Mouse (Mus musculus): ENCODE measurements around the gene Sppl3. TPM values are rescaled to one million over a fixed set of nuclear protein-coding genes. Genes with fewer than 3 reads are reported as not detected.

The Sppl3 gene
- polyA plus RNA-seq, 1 experiment: 47.7 TPM

GRCm38 (mm10) chr5:115029509-115029908, 18.6 kb downstream of the Sppl3 start:
- WGBS: 95% methylated on average over 3 of the region's 3 CpGs
- peaks cover 5% of the 10 kb centered on the region for H3K4me1 ChIP-seq (ENCODE audit: control insufficient read depth, insufficient read depth, insufficient read length)
- no peak for DNase-seq (ENCODE audit: low read depth in 1 of 2, low spot score in 2 of 2)
- no peak overlapping the region for H3K4me3 ChIP-seq (ENCODE audit: extremely low read depth, insufficient read depth, insufficient read length)
- no peak overlapping the region for H3K27ac ChIP-seq (ENCODE audit: insufficient read depth, low read length)
- H3K27me3 ChIP-seq (ENCODE audit: control insufficient read depth, insufficient read depth, low read length): no peaks in the 10 kb centered on the region
- TF ChIP-seq POLR2A (IDR thresholded peaks at IDR 0.05; ENCODE audit: low read depth, low read length) (no peak), CTCF (IDR thresholded peaks at IDR 0.05; ENCODE audit: extremely low read depth, insufficient read depth, insufficient read length, insufficient replicate concordance) (no peak)
- H3K36me3 ChIP-seq (ENCODE audit: control insufficient read depth, insufficient read depth, low read length): no peaks in the 10 kb centered on the region

GRCm38 (mm10) chr5:115031576-115031975, 20.6 kb downstream of the Sppl3 start:
- Histone ChIP-seq H3K27me3 (ENCODE audit: control insufficient read depth, insufficient read depth, low read length) (no peaks in the 10 kb centered on the region), H3K4me1 (ENCODE audit: control insufficient read depth, insufficient read depth, insufficient read length) (peaks cover 14% of the 10 kb centered on the region), H3K4me3 (ENCODE audit: extremely low read depth, insufficient read depth, insufficient read length) (no peak overlapping the region), H3K27ac (ENCODE audit: insufficient read depth, low read length) (no peak overlapping the region), H3K36me3 (ENCODE audit: control insufficient read depth, insufficient read depth, low read length) (no peaks in the 10 kb centered on the region)
- 91% methylated on average over 5 of the region's 5 CpGs for WGBS
- DNase-seq (ENCODE audit: low read depth in 1 of 2, low spot score in 2 of 2): no peak
- TF ChIP-seq CTCF (IDR thresholded peaks at IDR 0.05; ENCODE audit: extremely low read depth, insufficient read depth, insufficient read length, insufficient replicate concordance): no peak
- TF ChIP-seq POLR2A (IDR thresholded peaks at IDR 0.05; ENCODE audit: low read depth, low read length): no peak

GRCm38 (mm10) chr5:115032620-115033019, 21.7 kb downstream of the Sppl3 start:
- Histone ChIP-seq H3K4me3 (ENCODE audit: extremely low read depth, insufficient read depth, insufficient read length) (no peak overlapping the region), H3K36me3 (ENCODE audit: control insufficient read depth, insufficient read depth, low read length) (no peaks in the 10 kb centered on the region), H3K27ac (ENCODE audit: insufficient read depth, low read length) (no peak overlapping the region), H3K27me3 (ENCODE audit: control insufficient read depth, insufficient read depth, low read length) (no peaks in the 10 kb centered on the region), H3K4me1 (ENCODE audit: control insufficient read depth, insufficient read depth, insufficient read length) (peaks cover 14% of the 10 kb centered on the region)
- DNase-seq (ENCODE audit: low read depth in 1 of 2, low spot score in 2 of 2): no peak
- 87% methylated on average over 2 of the region's 2 CpGs for WGBS
- TF ChIP-seq POLR2A (IDR thresholded peaks at IDR 0.05; ENCODE audit: low read depth, low read length) (no peak), CTCF (IDR thresholded peaks at IDR 0.05; ENCODE audit: extremely low read depth, insufficient read depth, insufficient read length, insufficient replicate concordance) (no peak)

- TF ChIP-seq CTCF (IDR thresholded peaks at IDR 0.05; ENCODE audit: extremely low read depth, insufficient read depth, insufficient read length, insufficient replicate concordance) (no peak), POLR2A (IDR thresholded peaks at IDR 0.05; ENCODE audit: low read depth, low read length) (no peak)
- Histone ChIP-seq H3K4me1 (ENCODE audit: control insufficient read depth, insufficient read depth, insufficient read length) (peaks cover 14% of the 10 kb centered on the region; the same call in 1 of the 2 replicates), H3K36me3 (ENCODE audit: control insufficient read depth, insufficient read depth, low read length) (no peaks in the 10 kb centered on the region), H3K27me3 (ENCODE audit: control insufficient read depth, insufficient read depth, low read length) (no peaks in the 10 kb centered on the region), H3K27ac (ENCODE audit: insufficient read depth, low read length) (no peak overlapping the region), H3K4me3 (ENCODE audit: extremely low read depth, insufficient read depth, insufficient read length) (no peak overlapping the region)
- no peak for DNase-seq (ENCODE audit: low read depth in 1 of 2, low spot score in 2 of 2)
- 35% methylated on average over 1 of the region's 1 CpGs for WGBS
These were observed 24.3 kb downstream of the Sppl3 start for GRCm38 (mm10) chr5:115035217-115035616.

GRCm38 (mm10) chr5:115037099-115037498, 26.2 kb downstream of the Sppl3 start:
- no peak overlapping the region for H3K27ac ChIP-seq (ENCODE audit: insufficient read depth, low read length)
- WGBS: 92% methylated on average over 2 of the region's 2 CpGs
- H3K36me3 ChIP-seq (ENCODE audit: control insufficient read depth, insufficient read depth, low read length): no peaks in the 10 kb centered on the region
- no peak for DNase-seq (ENCODE audit: low read depth in 1 of 2, low spot score in 2 of 2)
- TF ChIP-seq CTCF (IDR thresholded peaks at IDR 0.05; ENCODE audit: extremely low read depth, insufficient read depth, insufficient read length, insufficient replicate concordance): no peak
- TF ChIP-seq POLR2A (IDR thresholded peaks at IDR 0.05; ENCODE audit: low read depth, low read length): no peak
- H3K4me1 ChIP-seq (ENCODE audit: control insufficient read depth, insufficient read depth, insufficient read length): peaks cover 14% of the 10 kb centered on the region; the same call in 1 of the 2 replicates
- H3K27me3 ChIP-seq (ENCODE audit: control insufficient read depth, insufficient read depth, low read length): no peaks in the 10 kb centered on the region
- no peak overlapping the region for H3K4me3 ChIP-seq (ENCODE audit: extremely low read depth, insufficient read depth, insufficient read length)

- WGBS: 46% methylated on average over 4 of the region's 4 CpGs
- no peaks in the 10 kb centered on the region for H3K27me3 ChIP-seq (ENCODE audit: control insufficient read depth, insufficient read depth, low read length)
- H3K36me3 ChIP-seq (ENCODE audit: control insufficient read depth, insufficient read depth, low read length): 0 out of 2 replicates have a peak, but pooled peaks cover 2% of the 10 kb centered on the region
- TF ChIP-seq POLR2A (IDR thresholded peaks at IDR 0.05; ENCODE audit: low read depth, low read length) (no peak), CTCF (IDR thresholded peaks at IDR 0.05; ENCODE audit: extremely low read depth, insufficient read depth, insufficient read length, insufficient replicate concordance) (no peak)
- no peak for DNase-seq (ENCODE audit: low read depth in 1 of 2, low spot score in 2 of 2)
- H3K4me1 ChIP-seq (ENCODE audit: control insufficient read depth, insufficient read depth, insufficient read length): peaks cover 6% of the 10 kb centered on the region; the same call in 1 of the 2 replicates
- no peak overlapping the region for H3K4me3 ChIP-seq (ENCODE audit: extremely low read depth, insufficient read depth, insufficient read length)
- no peak overlapping the region for H3K27ac ChIP-seq (ENCODE audit: insufficient read depth, low read length)
These were observed 29.8 kb downstream of the Sppl3 start for GRCm38 (mm10) chr5:115040756-115041155.

- TF ChIP-seq POLR2A (IDR thresholded peaks at IDR 0.05; ENCODE audit: low read depth, low read length) (no peak), CTCF (IDR thresholded peaks at IDR 0.05; ENCODE audit: extremely low read depth, insufficient read depth, insufficient read length, insufficient replicate concordance) (no peak)
- WGBS: 44% methylated on average over 4 of the region's 4 CpGs
- Histone ChIP-seq H3K27me3 (ENCODE audit: control insufficient read depth, insufficient read depth, low read length) (no peaks in the 10 kb centered on the region), H3K36me3 (ENCODE audit: control insufficient read depth, insufficient read depth, low read length) (0 out of 2 replicates have a peak, but pooled peaks cover 2% of the 10 kb centered on the region), H3K4me3 (ENCODE audit: extremely low read depth, insufficient read depth, insufficient read length) (no peak overlapping the region), H3K27ac (ENCODE audit: insufficient read depth, low read length) (no peak overlapping the region), H3K4me1 (ENCODE audit: control insufficient read depth, insufficient read depth, insufficient read length) (peaks cover 13% of the 10 kb centered on the region; the same call in 1 of the 2 replicates)
- no peak for DNase-seq (ENCODE audit: low read depth in 1 of 2, low spot score in 2 of 2)
These were observed 32.7 kb downstream of the Sppl3 start for GRCm38 (mm10) chr5:115043626-115044025.
